Mouse (Mus musculus) CD4-positive helper T cell, adult 2 months (primary cell): ENCODE measurements around the gene Ccdc127.
A peak's percentile ranks its signal among the peaks of the same experiment; 100 is the strongest.

Source experiments
- DNase-seq: peaks from one replicate; pipeline ENCODE4 v3.0.0-alpha.2; 2012; ENCODE audit warnings: low read depth, missing footprints, low spot score

The Ccdc127 gene

GRCm38 (mm10) chr13:74349566-74350434 lies at the start of gene Ccdc127, which contains the start of gene Sdha:
Gene Ccdc127 (plus strand): TSS chr13:74350309.
Gene Sdha (minus strand): TSS chr13:74350280.
- peak; percentile 98 for DNase-seq

- peak; percentile 37 for DNase-seq
Observed at GRCm38 (mm10) chr13:74300925-74301606, 49.0 kb upstream of the Ccdc127 start.

GRCm38 (mm10) chr13:74301607-74301984 lies 48.5 kb upstream of the Ccdc127 start:
- DNase-seq, result no peak

GRCm38 (mm10) chr13:74302050-74303037 lies 47.8 kb upstream of the Ccdc127 start:
- no peak for DNase-seq

- DNase-seq, result no peak
Observed at GRCm38 (mm10) chr13:74305380-74305779, 44.7 kb upstream of the Ccdc127 start.

- DNase-seq, result no peak
Observed at GRCm38 (mm10) chr13:74305780-74306179, 44.3 kb upstream of the Ccdc127 start.

- DNase-seq, result no peak
Observed at GRCm38 (mm10) chr13:74314616-74315015, 35.5 kb upstream of the Ccdc127 start.

- DNase-seq, result no peak
Observed at GRCm38 (mm10) chr13:74316386-74316785, 33.7 kb upstream of the Ccdc127 start.

- DNase-seq, result no peak
Observed at GRCm38 (mm10) chr13:74316789-74317169, 33.3 kb upstream of the Ccdc127 start.

- peak; percentile 97 for DNase-seq
Observed at GRCm38 (mm10) chr13:74317170-74317849, 32.8 kb upstream of the Ccdc127 start, which contains the start of gene Pdcd6. Gene Pdcd6 (minus strand): TSS chr13:74317580.

GRCm38 (mm10) chr13:74329321-74329720 lies 20.8 kb upstream of the Ccdc127 start:
- DNase-seq, result no peak

GRCm38 (mm10) chr13:74341036-74341435 lies 9.1 kb upstream of the Ccdc127 start:
- peak; percentile 77 for DNase-seq

GRCm38 (mm10) chr13:74350435-74350906 lies 362 bp downstream of the Ccdc127 start:
- DNase-seq, result no peak

GRCm38 (mm10) chr13:74356491-74356890 lies 6.4 kb downstream of the Ccdc127 start:
- no peak for DNase-seq

- no peak for DNase-seq
Observed at GRCm38 (mm10) chr13:74362218-74362617, 12.1 kb downstream of the Ccdc127 start.

- no peak for DNase-seq
Observed at GRCm38 (mm10) chr13:74363176-74363858, 13.2 kb downstream of the Ccdc127 start.

- DNase-seq, result no peak
Observed at GRCm38 (mm10) chr13:74363859-74364235, 13.7 kb downstream of the Ccdc127 start, which contains the start of gene Lrrc14b. Gene Lrrc14b (minus strand): TSS chr13:74364005.

- no peak for DNase-seq
Observed at GRCm38 (mm10) chr13:74381533-74382276, 31.6 kb downstream of the Ccdc127 start.

- DNase-seq, result no peak
Observed at GRCm38 (mm10) chr13:74382289-74382688, 32.2 kb downstream of the Ccdc127 start.
